Mouse (Mus musculus): ENCODE results near the gene Pa2g4. TPM values are rescaled to one million over a fixed set of nuclear protein-coding genes. Genes with fewer than 3 reads are reported as not detected.

Gene Pa2g4
- total RNA-seq, 1 experiment = 170 TPM

- peaks cover 35% of the 10 kb centered on the region for H3K36me3 ChIP-seq (ENCODE audit: control insufficient read depth, insufficient read depth, low read length, poor library complexity, severe bottlenecking)
- no peaks in the 10 kb centered on the region for H3K9me3 ChIP-seq (ENCODE audit: control insufficient read depth, insufficient read depth, low read depth, low read length)
- in situ Hi-C loops (cut with MboI; ENCODE audit: low sequenced_read_pairs in 2 of 2, unreplicated experiment in 2 of 2) = no loop called here
- peaks cover 0 to 10% of the 10 kb centered on the region in 2 experiments; a peak in 2 of 4 replicates for H3K4me1 ChIP-seq (ENCODE audit: control insufficient read depth in 2 of 2, insufficient read depth in 2 of 2, low read length in 2 of 2, poor library complexity in 1 of 2)
- H3K9ac ChIP-seq (ENCODE audit: insufficient read depth, low read depth, low read length, poor library complexity, severe bottlenecking) = no peak overlapping the region
- DNase-seq (ENCODE audit: low read depth, low spot score) = no peak
- TF ChIP-seq MAFK (IDR thresholded peaks at IDR 0.05; ENCODE audit: insufficient read depth, low read depth, low read length) (no peak), ZNF384 (IDR thresholded peaks at IDR 0.05; ENCODE audit: low read depth, low read length) (no peak), ZC3H11A (IDR thresholded peaks at IDR 0.05; ENCODE audit: borderline replicate concordance, low read depth, low read length) (no peak), HCFC1 (IDR thresholded peaks at IDR 0.05; ENCODE audit: borderline replicate concordance, insufficient read depth, low read length) (no peak), CHD2 (IDR thresholded peaks at IDR 0.05; ENCODE audit: low read depth, low read length) (no peak)
- H3K4me3 ChIP-seq (ENCODE audit: insufficient read depth in 1 of 2, low read depth in 1 of 2, low read length in 2 of 2, poor library complexity in 1 of 2, severe bottlenecking in 1 of 2) = no peak overlapping the region
- no peak overlapping the region for H3K27ac ChIP-seq (ENCODE audit: insufficient read depth, low read depth, low read length, poor library complexity, severe bottlenecking)
These were observed 50.7 kb downstream of the Pa2g4 start for GRCm38 (mm10) chr10:128515044-128515443.

- H3K9ac ChIP-seq (ENCODE audit: insufficient read depth, low read depth, low read length, poor library complexity, severe bottlenecking) = no peak overlapping the region
These were observed 54.0 kb downstream of the Pa2g4 start for GRCm38 (mm10) chr10:128511761-128512160.

GRCm38 (mm10) chr10:128511189-128511588 lies 54.6 kb downstream of the Pa2g4 start:
- Histone ChIP-seq H3K4me3 (ENCODE audit: insufficient read depth in 1 of 2, low read depth in 1 of 2, low read length in 2 of 2, poor library complexity in 1 of 2, severe bottlenecking in 1 of 2) (no peak overlapping the region), H3K9me3 (ENCODE audit: control insufficient read depth, insufficient read depth, low read depth, low read length) (no peaks in the 10 kb centered on the region), H3K4me1 (ENCODE audit: control insufficient read depth in 2 of 2, insufficient read depth in 2 of 2, low read length in 2 of 2, poor library complexity in 1 of 2) (peaks cover 0 to 3% of the 10 kb centered on the region in 2 experiments; a peak in 1 of 4 replicates), H3K36me3 (ENCODE audit: control insufficient read depth, insufficient read depth, low read length, poor library complexity, severe bottlenecking) (peaks cover 27% of the 10 kb centered on the region), H3K27ac (ENCODE audit: insufficient read depth, low read depth, low read length, poor library complexity, severe bottlenecking) (no peak overlapping the region), H3K9ac (ENCODE audit: insufficient read depth, low read depth, low read length, poor library complexity, severe bottlenecking) (no peak overlapping the region)
- no peak for DNase-seq (ENCODE audit: low read depth, low spot score)
- TF ChIP-seq MAFK (IDR thresholded peaks at IDR 0.05; ENCODE audit: insufficient read depth, low read depth, low read length) (no peak), CHD2 (IDR thresholded peaks at IDR 0.05; ENCODE audit: low read depth, low read length) (no peak), HCFC1 (IDR thresholded peaks at IDR 0.05; ENCODE audit: borderline replicate concordance, insufficient read depth, low read length) (no peak), ZNF384 (IDR thresholded peaks at IDR 0.05; ENCODE audit: low read depth, low read length) (no peak), ZC3H11A (IDR thresholded peaks at IDR 0.05; ENCODE audit: borderline replicate concordance, low read depth, low read length) (no peak)
- in situ Hi-C loops (cut with MboI; ENCODE audit: low sequenced_read_pairs in 2 of 2, unreplicated experiment in 2 of 2) = no loop called here

More at GRCm38 (mm10) chr10:128511761-128512160, 54.0 kb downstream of the Pa2g4 start:
- no peak for TF ChIP-seq MAFK (IDR thresholded peaks at IDR 0.05; ENCODE audit: insufficient read depth, low read depth, low read length)
- TF ChIP-seq ZNF384 (IDR thresholded peaks at IDR 0.05; ENCODE audit: low read depth, low read length) = no peak
- no peak for TF ChIP-seq HCFC1 (IDR thresholded peaks at IDR 0.05; ENCODE audit: borderline replicate concordance, insufficient read depth, low read length)
- no peak for TF ChIP-seq CHD2 (IDR thresholded peaks at IDR 0.05; ENCODE audit: low read depth, low read length)
- TF ChIP-seq ZC3H11A (IDR thresholded peaks at IDR 0.05; ENCODE audit: borderline replicate concordance, low read depth, low read length) = no peak
- in situ Hi-C loops (cut with MboI; ENCODE audit: low sequenced_read_pairs in 2 of 2, unreplicated experiment in 2 of 2) = no loop called here
- no peak for DNase-seq (ENCODE audit: low read depth, low spot score)
- Histone ChIP-seq H3K4me3 (ENCODE audit: insufficient read depth in 1 of 2, low read depth in 1 of 2, low read length in 2 of 2, poor library complexity in 1 of 2, severe bottlenecking in 1 of 2) (no peak overlapping the region), H3K4me1 (ENCODE audit: control insufficient read depth in 2 of 2, insufficient read depth in 2 of 2, low read length in 2 of 2, poor library complexity in 1 of 2) (peaks cover 0 to 6% of the 10 kb centered on the region in 2 experiments; a peak in 2 of 4 replicates), H3K9me3 (ENCODE audit: control insufficient read depth, insufficient read depth, low read depth, low read length) (no peaks in the 10 kb centered on the region), H3K36me3 (ENCODE audit: control insufficient read depth, insufficient read depth, low read length, poor library complexity, severe bottlenecking) (peaks cover 27% of the 10 kb centered on the region), H3K27ac (ENCODE audit: insufficient read depth, low read depth, low read length, poor library complexity, severe bottlenecking) (no peak overlapping the region)

- Histone ChIP-seq H3K36me3 (ENCODE audit: control insufficient read depth, insufficient read depth, low read length, poor library complexity, severe bottlenecking) (peaks cover 23% of the 10 kb centered on the region), H3K9me3 (ENCODE audit: control insufficient read depth, insufficient read depth, low read depth, low read length) (no peaks in the 10 kb centered on the region), H3K4me3 (ENCODE audit: insufficient read depth in 1 of 2, low read depth in 1 of 2, low read length in 2 of 2, poor library complexity in 1 of 2, severe bottlenecking in 1 of 2) (no peak overlapping the region), H3K9ac (ENCODE audit: insufficient read depth, low read depth, low read length, poor library complexity, severe bottlenecking) (no peak overlapping the region), H3K27ac (ENCODE audit: insufficient read depth, low read depth, low read length, poor library complexity, severe bottlenecking) (no peak overlapping the region), H3K4me1 (ENCODE audit: control insufficient read depth in 2 of 2, insufficient read depth in 2 of 2, low read length in 2 of 2, poor library complexity in 1 of 2) (no peaks in the 10 kb centered on the region)
- TF ChIP-seq ZNF384 (IDR thresholded peaks at IDR 0.05; ENCODE audit: low read depth, low read length) (no peak), HCFC1 (IDR thresholded peaks at IDR 0.05; ENCODE audit: borderline replicate concordance, insufficient read depth, low read length) (no peak), ZC3H11A (IDR thresholded peaks at IDR 0.05; ENCODE audit: borderline replicate concordance, low read depth, low read length) (no peak), CHD2 (IDR thresholded peaks at IDR 0.05; ENCODE audit: low read depth, low read length) (no peak), MAFK (IDR thresholded peaks at IDR 0.05; ENCODE audit: insufficient read depth, low read depth, low read length) (no peak)
- in situ Hi-C loops (cut with MboI; ENCODE audit: low sequenced_read_pairs in 2 of 2, unreplicated experiment in 2 of 2) = no loop called here
- DNase-seq (ENCODE audit: low read depth, low spot score) = no peak
These were observed 55.5 kb downstream of the Pa2g4 start for GRCm38 (mm10) chr10:128510301-128510700.
